Mouse (Mus musculus) layer of hippocampus, postnatal 10 days (tissue): ENCODE measurements at regions not wholly inside any gene's neighbourhood (a gene's known extent, or its start where the extent isn't known, plus 50 kb on each side); places are given as distances from the start of the nearest gene placed in this dataset.

Experiments used
- DNase-seq, 2 experiments: peaks; one replicate each; pipeline ENCODE4 v3.0.0; 2021; ENCODE audit warnings: low spot score in 2 of 2

DNA sequence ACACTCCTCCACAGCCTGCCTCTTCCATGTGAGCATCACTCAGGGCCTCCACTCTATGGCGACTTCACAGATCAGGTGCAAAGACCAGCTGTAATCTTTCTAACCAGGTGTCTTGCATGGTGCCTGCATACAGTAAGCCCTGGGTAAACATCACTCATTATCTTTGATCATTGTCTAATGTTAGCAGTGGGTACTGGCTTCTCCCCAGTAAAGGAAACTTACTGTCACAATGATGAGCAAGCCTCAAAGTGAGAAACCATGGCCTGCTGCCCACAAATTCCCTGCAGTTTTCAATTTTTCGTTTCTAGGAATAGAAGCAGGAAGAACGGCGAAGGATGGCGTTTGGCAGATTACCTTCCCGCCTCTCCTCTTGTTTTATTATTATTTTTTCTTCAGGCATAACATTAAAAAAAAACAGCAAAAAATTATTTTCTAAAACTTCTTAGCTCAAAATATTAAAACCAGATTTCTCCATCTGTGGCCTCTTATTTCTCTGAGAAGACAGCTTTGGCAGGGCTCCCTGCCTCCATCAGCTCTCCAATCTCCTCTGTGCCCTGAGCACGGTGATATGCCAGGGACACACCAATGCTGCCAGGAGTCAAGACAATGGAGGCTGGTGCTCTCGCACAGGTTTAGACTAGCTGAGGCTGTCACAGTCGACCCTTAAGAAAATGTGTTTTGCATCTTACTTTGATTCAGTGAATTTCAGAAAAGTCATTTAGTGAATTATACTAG is 169.2 kb upstream of the Cxcl12 start:
- DNase-seq, result peak; percentile 22 to 28

DNA sequence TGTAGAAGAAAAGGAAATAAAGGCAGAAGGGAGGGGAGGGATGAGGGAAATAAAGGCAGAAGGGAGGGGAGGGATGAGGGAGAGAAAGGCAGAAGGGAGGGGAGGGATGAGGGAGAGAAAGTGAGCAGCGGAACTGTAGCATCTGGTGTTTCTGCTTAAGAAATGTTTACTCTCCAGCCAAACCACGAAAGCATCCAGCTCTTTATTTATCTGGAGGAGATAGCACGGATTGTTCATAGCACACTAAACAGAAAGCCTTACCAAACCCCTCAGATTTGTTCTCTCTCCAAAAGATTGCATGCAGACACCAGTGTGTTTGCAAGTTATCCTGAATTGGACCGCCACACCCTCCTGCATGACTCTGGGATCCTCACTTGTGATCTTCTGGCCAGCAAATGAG is 168.4 kb upstream of the Cxcl12 start:
- no peak for DNase-seq

DNA sequence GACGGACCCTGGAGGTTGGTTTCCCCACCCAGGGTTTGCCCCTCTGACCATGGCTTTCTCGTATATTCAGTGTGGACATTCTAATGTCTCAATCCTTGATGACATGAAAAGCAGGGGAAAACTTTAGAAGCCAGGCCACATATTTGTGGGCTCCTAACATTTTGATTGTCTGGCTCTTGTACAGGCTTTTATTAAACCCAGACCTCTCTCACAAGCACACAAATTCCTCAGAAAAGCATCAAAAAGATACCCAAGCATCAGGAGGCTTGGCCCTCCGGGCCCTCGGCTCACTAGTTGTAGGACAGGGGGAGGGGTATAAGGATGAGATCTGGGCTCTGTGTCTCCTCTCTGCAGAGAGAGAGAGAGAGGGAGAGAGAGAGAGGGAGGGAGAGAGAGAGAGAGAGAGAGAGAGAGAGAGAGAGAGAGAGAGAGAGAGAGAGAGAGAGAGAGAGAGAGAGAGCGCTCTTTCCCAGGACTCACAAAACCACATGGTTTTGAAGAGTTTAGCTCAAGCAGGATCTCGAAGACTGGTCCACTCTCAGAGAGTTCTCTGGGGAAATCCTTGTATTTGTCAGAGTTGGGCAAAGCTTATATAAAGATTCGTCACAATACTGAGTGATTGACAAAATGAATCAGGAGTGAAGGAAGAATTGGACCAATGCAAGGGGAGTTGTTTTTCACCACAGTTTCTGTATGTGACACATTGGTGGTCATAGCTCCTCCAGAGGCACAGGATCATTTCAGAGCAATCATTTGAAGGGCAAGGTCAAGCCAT is 167.2 kb upstream of the Cxcl12 start:
- DNase-seq, result no peak

DNA sequence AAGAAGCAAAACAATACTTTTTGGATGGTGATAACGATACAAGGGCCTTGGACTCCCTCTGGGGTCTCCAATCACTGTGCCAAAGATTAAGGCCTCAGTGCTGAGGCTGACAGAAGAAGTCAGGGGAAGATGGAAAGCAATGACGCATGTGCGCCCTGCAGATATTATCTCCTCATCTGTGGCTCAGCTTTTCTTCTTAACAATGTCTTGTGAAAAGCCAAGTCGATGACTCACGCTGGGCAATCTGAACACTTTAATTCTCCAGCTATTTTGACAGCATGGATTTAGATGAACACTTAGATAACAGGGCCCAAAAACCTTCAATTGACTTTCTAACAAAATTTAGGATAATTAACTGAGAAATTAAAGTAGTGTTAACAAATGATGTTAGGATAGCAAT is 155.7 kb upstream of the Cxcl12 start:
- DNase-seq, result no peak

DNA sequence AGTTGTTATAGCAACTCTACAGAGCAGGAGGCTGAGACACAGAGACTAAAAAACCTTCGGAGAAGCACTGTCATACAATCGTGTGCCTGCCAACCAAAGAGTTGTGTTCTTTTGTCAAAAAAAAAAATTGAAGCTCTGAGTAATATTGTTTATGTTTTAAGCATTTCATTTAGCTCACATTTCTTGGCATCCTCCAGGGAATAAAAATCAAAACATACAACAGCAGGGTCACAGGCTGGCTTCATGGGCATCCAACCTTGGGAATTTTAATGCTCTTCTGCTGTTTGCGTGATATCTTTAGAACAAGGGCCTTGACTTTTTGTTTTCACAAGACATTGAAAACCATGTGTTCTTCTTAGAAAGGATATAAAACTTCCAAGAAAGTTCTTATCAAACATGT is 152.9 kb upstream of the Cxcl12 start:
- no peak for DNase-seq

DNA sequence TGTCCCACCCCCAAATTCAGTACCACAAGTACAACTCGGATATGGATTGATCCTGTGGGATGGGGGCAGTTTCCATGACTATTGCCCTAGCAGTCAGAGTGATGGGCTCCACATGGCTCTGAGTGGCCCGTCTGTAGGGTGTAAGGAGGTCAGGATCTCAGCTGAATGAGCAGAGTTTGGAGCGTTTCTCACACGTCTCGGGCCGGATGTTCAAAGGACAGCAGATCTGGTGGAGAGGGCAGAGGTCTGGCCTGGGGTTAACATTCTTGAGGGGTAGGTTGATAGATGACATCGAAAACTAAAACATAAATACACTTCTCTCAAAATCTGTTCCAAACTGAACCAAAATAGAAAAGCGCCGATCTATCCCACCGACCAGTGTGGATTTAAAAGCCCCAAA is 146.5 kb upstream of the Cxcl12 start:
- no peak for DNase-seq

DNA sequence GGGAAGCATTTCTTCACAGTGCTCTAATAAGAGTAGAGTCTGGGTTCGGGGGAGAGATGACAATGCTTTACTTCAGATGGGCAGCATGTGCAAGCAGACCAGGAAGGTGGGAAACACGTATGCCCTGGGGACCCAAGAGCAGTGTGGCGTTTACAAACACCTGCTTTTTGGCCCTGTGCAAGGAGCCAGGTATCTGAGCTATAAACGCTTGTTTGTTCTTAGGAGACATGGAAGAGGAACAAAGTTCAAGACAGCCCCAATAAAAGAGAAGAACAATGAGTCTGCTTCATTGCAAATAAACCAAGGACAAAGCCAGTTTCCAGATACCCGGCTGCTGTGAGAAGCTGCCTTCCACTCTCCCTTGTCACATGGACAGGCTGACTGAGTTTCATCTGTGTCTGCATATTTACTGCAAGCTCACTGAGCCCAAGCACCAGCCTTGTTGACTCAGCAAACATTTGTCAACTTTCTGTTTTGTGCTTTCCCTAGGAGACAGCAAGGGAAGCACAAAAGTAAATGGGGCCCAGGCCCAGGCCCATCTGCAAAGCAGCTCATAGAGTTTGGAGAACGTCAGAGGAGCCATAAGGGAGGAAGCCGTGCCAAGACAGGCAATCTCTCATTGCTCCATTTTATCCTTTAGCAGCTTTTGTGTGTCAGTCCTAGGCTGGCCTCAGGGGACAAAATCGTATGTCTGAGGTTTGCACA is 136.1 kb upstream of the Cxcl12 start:
- DNase-seq, result peak in 1 of 2 experiments; percentile 12

DNA sequence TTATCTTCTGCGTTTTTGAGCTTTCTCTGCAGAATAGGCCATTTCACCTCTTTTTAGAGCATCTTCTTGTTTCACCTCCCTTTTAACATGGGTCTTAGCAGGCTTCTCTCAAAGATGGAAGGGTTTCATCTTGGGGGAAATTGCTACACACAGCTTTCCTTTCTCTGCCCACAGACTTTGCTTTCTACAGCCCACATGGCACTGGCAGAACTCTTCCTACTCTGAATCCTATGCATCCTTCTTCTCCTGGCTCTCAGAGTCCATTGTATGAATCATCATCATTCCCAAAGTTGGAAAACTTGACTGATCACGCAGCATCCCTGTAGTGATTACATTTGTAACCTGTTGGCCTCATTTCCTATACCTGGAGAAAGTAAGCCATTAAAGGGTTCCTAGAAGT is 124.6 kb upstream of the Cxcl12 start:
- DNase-seq, result no peak

DNA sequence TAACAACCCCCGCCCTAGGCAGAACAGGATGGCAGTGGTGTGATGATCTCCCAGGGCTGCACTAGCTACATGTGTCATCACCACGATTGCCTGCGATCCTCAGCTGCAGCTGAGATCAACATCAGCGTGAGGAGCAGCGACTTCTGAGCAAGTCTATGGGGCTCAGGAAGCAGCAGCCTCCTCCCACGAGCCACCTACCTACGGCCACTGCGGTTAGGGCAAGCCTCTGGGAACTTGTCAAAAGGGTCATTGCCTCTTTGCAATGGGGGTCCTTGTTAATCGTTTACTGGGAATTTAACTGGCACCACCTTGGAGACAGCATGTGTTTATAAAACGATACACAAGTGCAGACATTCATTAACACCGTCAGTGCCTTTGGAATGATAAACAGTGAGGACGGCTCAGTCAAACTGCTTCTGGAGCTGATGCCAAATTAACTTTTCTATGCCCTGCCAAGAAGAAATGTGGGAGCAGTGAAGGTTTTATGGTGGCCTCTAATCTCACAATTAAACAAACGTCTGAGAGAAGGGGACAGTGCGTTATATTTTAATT is 118.8 kb upstream of the Cxcl12 start:
- no peak for DNase-seq

DNA sequence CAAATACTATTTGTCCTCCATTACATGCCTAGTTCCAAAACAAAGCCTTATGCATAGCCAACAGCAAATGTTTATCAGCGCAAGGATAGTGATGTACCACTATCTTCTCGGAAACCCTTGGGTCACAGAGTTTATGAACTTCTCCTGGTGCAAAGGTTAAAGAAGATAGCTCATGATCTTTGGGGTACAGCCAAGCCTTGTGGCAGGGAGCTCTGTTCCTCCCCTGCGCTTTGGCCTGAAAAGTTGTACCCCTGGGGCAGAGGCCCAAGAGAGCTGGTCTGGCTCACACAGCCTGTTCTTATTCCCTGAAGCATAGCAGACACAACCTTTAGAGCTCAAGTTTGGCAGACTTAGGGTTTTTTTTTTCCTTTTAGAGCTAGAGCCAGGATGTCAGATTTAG is 107.6 kb upstream of the Cxcl12 start:
- no peak for DNase-seq

DNA sequence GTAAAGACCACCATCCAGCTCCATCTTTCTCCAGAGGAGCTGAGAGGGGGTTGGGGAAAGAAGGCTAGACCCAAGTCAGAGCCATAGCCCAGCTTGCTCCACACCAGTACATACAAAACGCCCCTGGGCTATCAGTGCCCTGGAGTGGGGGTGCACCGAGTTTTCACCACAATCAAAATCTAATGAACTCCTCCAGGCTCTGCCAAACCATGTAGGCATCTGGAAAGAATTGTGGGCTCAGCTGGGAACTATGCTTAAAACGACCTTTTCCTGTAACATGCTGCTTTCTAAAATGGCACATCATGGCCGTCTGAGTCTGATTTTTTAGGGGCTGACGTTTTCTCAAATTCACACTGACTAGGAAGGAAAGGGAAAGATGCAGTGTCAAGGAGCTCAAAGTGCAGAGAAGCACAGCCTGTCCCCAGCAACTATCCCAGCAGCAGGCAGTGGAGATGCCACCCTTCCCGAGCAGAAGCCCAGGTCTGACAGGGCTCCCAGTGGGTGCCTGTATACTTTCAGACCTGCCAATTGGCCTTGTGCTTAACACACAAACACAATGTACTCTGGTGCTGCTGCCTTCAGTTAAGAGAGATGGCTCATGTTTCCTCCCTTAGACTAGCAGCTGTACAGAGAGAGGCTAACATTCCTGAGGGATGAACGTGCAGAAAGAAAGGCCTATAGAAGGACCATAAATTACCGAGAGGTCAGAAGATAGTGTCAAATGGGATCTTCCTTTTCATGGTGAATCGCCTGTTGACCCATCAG is 100.6 kb upstream of the Cxcl12 start:
- DNase-seq, result no peak

DNA sequence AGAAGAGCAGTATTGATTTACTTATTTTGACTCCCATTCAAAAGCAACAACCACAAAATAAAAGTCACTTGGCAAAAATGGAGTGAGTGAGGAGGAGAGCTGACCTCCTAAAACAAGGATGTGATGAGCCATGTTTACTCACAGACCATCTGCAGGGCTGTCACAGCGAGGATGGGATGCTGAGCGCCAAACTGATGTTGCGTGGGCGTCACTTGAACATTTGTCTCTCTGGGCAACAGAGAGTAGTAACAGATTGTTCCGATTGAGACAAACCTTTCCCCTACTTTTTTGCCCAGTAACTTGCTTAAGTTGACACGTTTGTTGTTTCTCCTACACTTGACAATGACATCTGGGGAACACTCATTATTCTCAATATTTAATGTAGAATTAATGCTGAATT is 97.0 kb upstream of the Cxcl12 start:
- DNase-seq, result peak; percentile 71 to 72

DNA sequence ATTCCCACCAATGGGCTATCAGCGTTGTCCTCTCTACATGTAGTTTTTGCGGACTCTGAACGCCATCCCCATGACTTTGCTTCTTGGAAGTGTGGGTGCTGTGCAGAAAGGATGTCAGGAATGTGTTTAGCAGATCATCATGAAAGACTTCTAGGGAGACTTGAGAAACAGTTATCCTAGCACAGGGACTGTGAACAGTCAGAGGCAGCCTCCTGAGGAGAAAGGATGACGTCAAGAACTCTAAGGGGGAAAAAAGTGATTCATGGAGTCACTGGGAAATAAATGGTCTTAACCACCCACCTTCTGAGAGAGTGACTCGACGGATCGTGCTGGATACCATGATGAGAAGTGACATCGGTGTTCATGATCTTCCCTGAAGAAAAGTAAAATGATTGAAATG is 96.5 kb upstream of the Cxcl12 start:
- DNase-seq, result no peak

DNA sequence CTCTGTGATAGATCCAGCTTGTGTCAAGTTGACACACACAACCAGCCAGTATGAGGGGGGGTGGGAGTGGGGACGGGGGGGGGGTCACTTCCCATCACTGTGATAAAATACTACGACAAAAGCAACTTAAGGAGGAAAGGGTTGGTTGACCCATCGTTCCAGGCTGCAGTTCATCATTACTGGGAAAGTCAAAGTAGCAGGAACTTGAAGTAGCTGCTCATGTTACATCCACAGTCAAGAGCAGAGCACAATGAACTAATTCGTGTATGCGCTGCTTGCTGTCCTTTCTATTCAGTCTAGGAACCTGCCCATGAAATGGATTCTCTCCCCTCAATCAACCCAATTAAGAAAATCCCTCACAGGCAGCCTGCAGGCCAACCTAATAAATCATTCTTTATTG is 88.8 kb upstream of the Cxcl12 start:
- no peak for DNase-seq

DNA sequence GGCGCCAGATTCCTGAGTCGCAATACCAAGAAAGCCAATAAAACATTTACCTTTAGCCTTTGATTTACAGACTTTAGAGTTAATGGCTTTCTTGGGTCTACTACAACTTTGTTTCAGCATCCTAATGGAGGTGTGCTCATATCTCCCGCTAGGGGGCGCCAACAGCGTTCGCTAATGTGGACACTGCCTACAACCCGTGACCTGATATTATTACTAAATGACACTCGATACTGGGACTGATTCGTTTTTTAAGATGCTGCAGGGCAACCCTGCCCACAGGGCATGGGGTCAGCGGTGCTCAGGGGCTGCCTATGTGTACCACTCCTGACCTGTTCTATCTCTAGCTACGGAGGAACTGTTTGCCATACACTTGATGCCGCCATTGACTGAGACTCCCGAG is 87.4 kb upstream of the Cxcl12 start:
- DNase-seq, result no peak

DNA sequence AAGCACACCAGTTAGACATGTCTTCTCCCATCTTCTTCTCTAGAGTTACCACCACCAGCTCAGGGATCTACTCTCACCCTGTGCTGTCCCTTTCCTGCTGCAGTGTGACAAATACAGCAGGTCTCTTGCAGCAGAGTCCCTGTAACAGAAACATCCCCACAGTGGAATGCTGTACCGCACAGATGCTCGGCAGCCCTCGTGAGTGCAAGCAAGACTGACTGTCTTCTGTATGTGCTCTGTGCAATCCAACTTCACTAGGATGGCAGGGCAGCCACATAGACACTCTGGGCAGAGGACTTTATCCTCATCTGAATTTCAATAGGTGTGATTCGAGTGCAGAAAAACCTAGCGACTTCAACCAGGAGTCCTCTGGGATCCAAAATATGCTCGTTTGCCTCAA is 84.1 kb upstream of the Cxcl12 start:
- no peak for DNase-seq

DNA sequence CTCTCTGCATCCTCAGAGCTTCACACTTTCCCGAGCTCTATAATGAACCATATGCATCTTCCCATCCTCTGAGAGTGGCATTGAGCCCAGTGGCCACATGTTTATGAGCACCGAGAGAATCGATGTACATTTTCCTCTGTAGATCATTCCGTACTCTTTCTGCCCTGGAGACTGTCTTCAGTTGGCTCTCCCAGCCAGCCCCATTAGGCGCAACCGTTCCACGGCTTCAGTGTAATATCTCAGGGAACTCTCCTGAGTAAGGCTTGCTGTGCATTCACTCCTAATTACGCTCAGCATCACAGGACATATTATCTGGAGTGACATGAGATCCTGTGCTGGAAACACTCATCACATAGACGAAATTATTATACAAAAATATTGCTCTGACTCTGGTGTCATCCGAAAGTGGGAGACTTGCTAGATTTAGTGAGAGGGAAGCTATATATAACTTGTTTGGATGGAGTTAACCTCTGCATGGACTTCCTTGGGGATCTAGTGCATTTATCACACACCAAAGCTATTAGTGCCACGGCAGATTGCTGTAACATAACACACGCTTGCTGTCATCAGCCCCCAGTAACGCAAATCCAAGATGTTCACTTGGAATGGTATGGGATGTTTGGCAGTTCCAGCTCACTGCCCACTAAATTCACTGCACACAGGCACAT is 83.4 kb upstream of the Cxcl12 start:
- no peak for DNase-seq

DNA sequence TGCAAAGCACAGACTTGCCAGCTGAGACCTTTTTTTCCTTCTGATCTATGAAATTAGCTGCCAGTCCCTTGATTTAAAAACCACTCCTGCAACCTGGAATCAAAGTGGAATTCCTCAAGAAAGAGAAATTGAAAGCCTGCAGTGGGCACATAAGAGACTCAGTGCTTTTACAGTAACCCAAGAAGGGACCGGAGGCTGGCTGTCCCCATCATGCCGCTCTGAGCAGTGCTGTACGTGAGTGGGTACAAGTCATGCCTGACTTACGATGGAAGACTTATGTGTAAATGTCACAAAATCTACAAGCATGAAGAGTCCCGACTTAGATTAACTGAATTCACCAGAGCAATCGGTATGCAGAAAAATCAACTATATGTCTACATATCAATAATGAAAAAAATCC is 73.6 kb upstream of the Cxcl12 start:
- DNase-seq, result no peak

DNA sequence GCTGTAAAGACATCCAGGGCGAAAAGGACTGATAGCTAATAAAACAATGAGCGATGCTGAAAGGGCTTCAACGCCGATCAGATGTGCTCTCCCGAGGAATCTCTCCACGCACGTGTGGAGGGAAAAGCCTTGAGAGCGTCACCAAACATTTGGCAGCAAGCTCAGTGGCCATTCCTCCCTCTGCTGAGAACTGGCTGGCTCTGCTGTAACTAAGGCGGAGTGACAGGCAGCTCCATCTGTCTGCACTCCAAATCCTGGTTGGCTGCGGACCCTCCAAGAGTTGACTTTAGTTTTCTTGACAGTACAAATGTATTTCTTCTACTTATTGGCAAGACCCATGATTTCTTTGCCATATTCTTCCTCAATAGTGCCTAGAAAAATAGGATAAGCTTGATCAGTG is 68.5 kb upstream of the Cxcl12 start:
- DNase-seq, result no peak

DNA sequence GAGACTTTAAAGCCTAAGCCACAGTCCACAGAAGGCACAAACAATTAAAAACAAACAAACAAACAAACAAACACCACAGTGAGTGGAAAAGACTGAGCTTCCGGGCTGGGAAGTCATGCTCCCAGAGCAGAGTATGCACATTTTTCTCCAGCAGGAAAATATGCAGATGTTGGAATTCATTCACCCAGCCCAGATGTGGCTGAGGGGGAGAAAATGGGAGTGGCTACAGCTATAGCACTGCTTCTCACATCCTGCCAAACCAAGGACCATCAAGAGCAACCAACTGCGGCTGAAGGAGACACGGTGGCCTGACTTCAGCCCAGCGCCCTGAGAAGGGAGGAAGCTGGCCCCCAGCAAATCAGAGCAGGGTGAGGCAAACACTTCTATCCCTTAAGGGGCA is 65.6 kb upstream of the Cxcl12 start:
- no peak for DNase-seq

DNA sequence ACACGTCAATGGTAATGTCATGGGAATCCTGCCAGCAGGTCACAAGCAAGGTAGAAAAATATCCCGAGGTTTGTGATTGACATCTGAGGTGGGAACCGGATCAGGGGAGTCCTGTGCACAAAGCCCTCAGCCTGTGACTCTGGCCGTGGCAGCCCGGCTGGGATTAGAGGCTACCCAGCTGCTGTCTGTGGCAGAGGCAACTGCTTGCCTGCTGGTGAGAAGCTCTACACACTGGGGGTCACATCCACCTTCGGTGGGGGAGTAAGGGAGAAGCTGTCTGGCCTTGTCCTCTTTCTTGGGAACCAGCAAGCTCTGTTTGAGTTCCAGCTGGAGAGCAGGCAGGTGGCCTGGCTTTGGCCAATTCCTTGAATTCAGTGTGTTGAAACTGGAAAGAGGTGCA is 64.3 kb upstream of the Cxcl12 start:
- no peak for DNase-seq
